Mouse (Mus musculus) CH12.LX (cell line): ENCODE data around the gene Arf5. TPM values are rescaled to one million over a fixed set of nuclear protein-coding genes. Genes with fewer than 3 reads are reported as not detected.
A peak's percentile ranks its signal among the peaks of the same experiment; 100 is the strongest.

Experiments
- DNase-seq: peaks from one replicate; pipeline ENCODE4 v3.0.0-alpha.2; 2013; ENCODE audit errors: extremely low read depth
- H3K27ac ChIP-seq: 2 replicates; pipeline ENCODE4 v1.5.1; 2012; ENCODE audit warnings: low read depth, mild to moderate bottlenecking, control low read depth, moderate library complexity; ENCODE audit not compliant: insufficient read depth
- H3K27me3 ChIP-seq: replicated peaks from 2 replicates; pipeline ENCODE3; 2012; ENCODE audit warnings: inconsistent platforms
- H3K36me3 ChIP-seq, 2 experiments: replicated peaks in 1 of 2; 2 replicates each; pipeline versions ENCODE3 to v1.6.1; 2012; ENCODE audit warnings: inconsistent platforms in 1 of 2, low read length in 1 of 2, mild to moderate bottlenecking in 1 of 2, mixed read lengths in 1 of 2, moderate library complexity in 1 of 2; ENCODE audit not compliant: control insufficient read depth in 1 of 2, insufficient read depth in 1 of 2
- H3K4me1 ChIP-seq, 2 experiments: 2 replicates each; pipeline ENCODE4 v1.6.1; 2012; ENCODE audit warnings: inconsistent platforms in 1 of 2, moderate library complexity in 1 of 2; ENCODE audit not compliant: insufficient read depth in 2 of 2, control insufficient read depth in 1 of 2
- H3K4me2 ChIP-seq: 2 replicates; pipeline ENCODE4 v1.6.1; 2012; ENCODE audit warnings: low read depth, mild to moderate bottlenecking, control low read depth; ENCODE audit not compliant: poor library complexity, insufficient read depth, severe bottlenecking
- H3K4me3 ChIP-seq, 3 experiments: fragments of 150-350 bp in 1 of 3; sonication (generic) in 1 of 3; replicated peaks in 1 of 3; 2 replicates each; pipeline versions ENCODE3 to v1.5.1; 2011 to 2012; ENCODE audit warnings: low read depth in 2 of 3, low read length in 2 of 3, mild to moderate bottlenecking in 2 of 3, moderate library complexity in 2 of 3, control low read depth in 1 of 3, improper control_type of control experiment in 1 of 3, inconsistent platforms in 1 of 3, mixed read lengths in 1 of 3; ENCODE audit not compliant: poor library complexity in 1 of 3
- H3K79me2 ChIP-seq: replicated peaks from 2 replicates; pipeline ENCODE4 v1.6.1; 2012; ENCODE audit warnings: mild to moderate bottlenecking, moderate library complexity; ENCODE audit not compliant: control insufficient read depth, poor library complexity, insufficient read depth, severe bottlenecking; ENCODE audit errors: extremely low read depth
- H3K9ac ChIP-seq: 2 replicates; pipeline ENCODE4 v1.6.1; 2012; ENCODE audit warnings: low read depth, mild to moderate bottlenecking, control low read depth, moderate library complexity; ENCODE audit not compliant: insufficient read depth
- H3K9me3 ChIP-seq: replicated peaks from 2 replicates; pipeline ENCODE3; 2012; ENCODE audit warnings: low read length, inconsistent platforms, mixed read lengths
- CTCF ChIP-seq, 2 experiments: IDR thresholded peaks in 1 of 2; conservative IDR thresholded peaks in 1 of 2; 2 replicates each; pipeline ENCODE4 v1.5.1; 2011 to 2012; ENCODE audit warnings: low read depth in 2 of 2, low read length in 2 of 2, improper control_type of control experiment in 1 of 2, inconsistent platforms in 1 of 2, mild to moderate bottlenecking in 1 of 2, moderate library complexity in 1 of 2
- E2F4 ChIP-seq: IDR thresholded peaks from 2 replicates; pipeline ENCODE4 v1.6.1; 2011; ENCODE audit warnings: low read depth, low read length, improper control_type of control experiment; ENCODE audit not compliant: insufficient replicate concordance
- ELF1 ChIP-seq: IDR thresholded peaks from 2 replicates; pipeline ENCODE4 v1.6.1; 2014; ENCODE audit warnings: low read depth, mild to moderate bottlenecking, inconsistent platforms, low read length, improper control_type of control experiment
- ETS1 ChIP-seq: conservative IDR thresholded peaks from 2 replicates; pipeline ENCODE4 v1.6.1; 2012; ENCODE audit warnings: low read depth, mild to moderate bottlenecking, inconsistent platforms, low read length, improper control_type of control experiment, moderate library complexity
- KAT2A ChIP-seq: IDR thresholded peaks from 2 replicates; pipeline ENCODE4 v1.6.1; 2012; ENCODE audit warnings: low read length, improper control_type of control experiment, inconsistent platforms; ENCODE audit not compliant: insufficient replicate concordance
- MAFK ChIP-seq: IDR thresholded peaks from 2 replicates; pipeline ENCODE4 v1.6.1; 2011; ENCODE audit warnings: low read length, improper control_type of control experiment; ENCODE audit not compliant: insufficient replicate concordance
- MAX ChIP-seq: IDR thresholded peaks from 2 replicates; pipeline ENCODE4 v1.6.1; 2011; ENCODE audit warnings: low read length, improper control_type of control experiment
- MAZ ChIP-seq: IDR thresholded peaks from 2 replicates; pipeline ENCODE4 v1.6.1; 2012; ENCODE audit warnings: low read depth, mild to moderate bottlenecking, inconsistent platforms, low read length, improper control_type of control experiment, moderate library complexity
- MXI1 ChIP-seq: IDR thresholded peaks from 2 replicates; pipeline ENCODE4 v1.6.1; 2011; ENCODE audit warnings: mild to moderate bottlenecking, low read depth, low read length, improper control_type of control experiment
- MYC ChIP-seq: IDR thresholded peaks from 2 replicates; pipeline ENCODE4 v1.6.1; 2011; ENCODE audit warnings: low read depth, mild to moderate bottlenecking, improper control_type of control experiment, low read length
- POLR2A ChIP-seq: IDR thresholded peaks from 2 replicates; pipeline ENCODE4 v1.6.1; 2011; ENCODE audit warnings: low read depth, mild to moderate bottlenecking, improper control_type of control experiment, low read length
- RAD21 ChIP-seq: IDR thresholded peaks from 2 replicates; pipeline ENCODE4 v1.6.1; 2011; ENCODE audit warnings: low read depth, mild to moderate bottlenecking, low read length, improper control_type of control experiment, moderate library complexity
- SIN3A ChIP-seq: IDR thresholded peaks from 2 replicates; pipeline ENCODE4 v1.6.1; 2012; ENCODE audit warnings: low read length, improper control_type of control experiment, inconsistent platforms
- SMC3 ChIP-seq: IDR thresholded peaks from 2 replicates; pipeline ENCODE4 v1.6.1; 2011; ENCODE audit warnings: low read depth, low read length, improper control_type of control experiment
- TBP ChIP-seq: conservative IDR thresholded peaks from 2 replicates; pipeline ENCODE4 v1.6.1; 2011; ENCODE audit warnings: low read depth, low read length, improper control_type of control experiment
- USF2 ChIP-seq: conservative IDR thresholded peaks from 2 replicates; pipeline ENCODE4 v1.6.1; 2011; ENCODE audit warnings: low read depth, low read length, improper control_type of control experiment
- ZC3H11A ChIP-seq: IDR thresholded peaks from 2 replicates; pipeline ENCODE4 v1.6.1; 2012; ENCODE audit warnings: low read depth, mild to moderate bottlenecking, inconsistent platforms, low read length, improper control_type of control experiment
- ZKSCAN1 ChIP-seq: IDR thresholded peaks from 2 replicates; pipeline ENCODE4 v1.6.1; 2012; ENCODE audit warnings: low read depth, inconsistent platforms, low read length, improper control_type of control experiment, borderline replicate concordance
- ZMIZ1 ChIP-seq: IDR thresholded peaks from 2 replicates; pipeline ENCODE4 v1.6.1; 2012; ENCODE audit warnings: low read depth, mild to moderate bottlenecking, inconsistent platforms, low read length, improper control_type of control experiment
- dilution Hi-C: fragments of 300-500 bp; cut with MboI; formaldehyde crosslinking; loops from 2 replicates; pipeline ENCODE4 v1.14.3; 2020; ENCODE audit warnings: low sequenced_read_pairs; ENCODE audit not compliant: extremely low pct_unique_long_range_greater_than_20kb, extremely low pct_ligation_motif_present
- in situ Hi-C: fragments of 300-500 bp; cut with MboI; formaldehyde crosslinking; loops from 3 replicates; pipeline ENCODE4 v1.14.3; 2019; ENCODE audit warnings: low sequenced_read_pairs, low pct_ligation_motif_present, low pct_unique_long_range_greater_than_20kb, mixed read lengths
- polyA plus RNA-seq: library from polyadenylated mRNA; unstranded; fragments of >175 nt; gene quantifications from 2 replicates; pipeline ENCODE4 v1.2.1, GENCODE M21; 2012; ENCODE audit warnings: low read depth; ENCODE audit not compliant: insufficient read length
- total RNA-seq, 2 experiments: library from RNA; depleted of rRNA; stranded (reverse); fragments of 300-350 nt in 1 of 2; fragments of >200 nt in 1 of 2; gene quantifications; 2 replicates each; pipeline ENCODE4 v1.2.3; 2012 to 2014

The Arf5 gene
- total and polyA plus RNA-seq, 3 experiments: 67.3 to 101 (median 99.7) TPM

- Histone ChIP-seq H3K4me2 (no peak overlapping the region), H3K4me1 (peaks cover 0 to 14% of the 10 kb centered on the region in 2 experiments; a peak in 1 of 4 replicates), H3K79me2 (no peaks in the 10 kb centered on the region), H3K4me3 (no peak overlapping the region), H3K27ac (no peak overlapping the region), H3K9ac (no peak overlapping the region), H3K9me3 (peaks cover 5% of the 10 kb centered on the region), H3K36me3 (no peaks in the 10 kb centered on the region), H3K27me3 (no peaks in the 10 kb centered on the region)
- in situ Hi-C loops (loop anchor here (10.0 to 25.0 kb wide), 2 partner anchors 254 to 736 kb away; no protein-coding TSS in a partner anchor), dilution Hi-C loops (no loop called here)
- TF ChIP-seq MYC: no peak
- TF ChIP-seq E2F4: no peak
- TF ChIP-seq SIN3A: no peak
- no peak for TF ChIP-seq TBP
- no peak for TF ChIP-seq MAX
- TF ChIP-seq ZKSCAN1: no peak
- no peak for TF ChIP-seq ELF1
- TF ChIP-seq SMC3: no peak
- TF ChIP-seq USF2: no peak
- no peak for TF ChIP-seq ETS1
- TF ChIP-seq MXI1: no peak
- TF ChIP-seq ZC3H11A: no peak
- no peak for DNase-seq
Measured at GRCm38 (mm10) chr6:28398726-28399125, 24.6 kb upstream of the Arf5 start.

- no peaks in the 10 kb centered on the region for H3K79me2 ChIP-seq
- peaks cover 0 to 14% of the 10 kb centered on the region in 2 experiments; a peak in 1 of 4 replicates for H3K4me1 ChIP-seq
- dilution Hi-C loops: no loop called here
- no peak overlapping the region for H3K27ac ChIP-seq
- H3K9ac ChIP-seq: no peak overlapping the region
- peaks cover 12% of the 10 kb centered on the region for H3K9me3 ChIP-seq
- H3K4me2 ChIP-seq: no peak overlapping the region
- peak; percentile 21 for TF ChIP-seq RAD21
- TF ChIP-seq CTCF (conservative IDR thresholded peaks at IDR 0.05 in 1 of 2, IDR thresholded peaks at IDR 0.05 in 1 of 2; ENCODE audit: low read depth in 2 of 2, low read length in 2 of 2): peak in 1 of 2 experiments; percentile 26; a peak in 3 of 4 replicates
- TF ChIP-seq USF2: no peak
- no peak for DNase-seq
- H3K36me3 ChIP-seq: no peaks in the 10 kb centered on the region
- in situ Hi-C loops: loop anchor here (10.0 to 25.0 kb wide), 3 partner anchors 255 to 737 kb away; no protein-coding TSS in a partner anchor
- no peaks in the 10 kb centered on the region for H3K27me3 ChIP-seq
- no peak overlapping the region for H3K4me3 ChIP-seq
Measured at GRCm38 (mm10) chr6:28399791-28400190, 23.6 kb upstream of the Arf5 start.

GRCm38 (mm10) chr6:28410053-28410452 lies 13.3 kb upstream of the Arf5 start:
- Histone ChIP-seq H3K4me1 (no peaks in the 10 kb centered on the region), H3K9me3 (no peaks in the 10 kb centered on the region), H3K4me2 (no peak overlapping the region), H3K27ac (no peak overlapping the region), H3K36me3 (peaks cover 0 to 8% of the 10 kb centered on the region in 2 experiments), H3K27me3 (no peaks in the 10 kb centered on the region), H3K79me2 (no peaks in the 10 kb centered on the region), H3K9ac (no peak overlapping the region), H3K4me3 (no peak overlapping the region)
- TF ChIP-seq POLR2A: no peak
- TF ChIP-seq E2F4: no peak
- no peak for TF ChIP-seq KAT2A
- TF ChIP-seq ZMIZ1: no peak
- no peak for TF ChIP-seq MAFK
- no peak for TF ChIP-seq MAZ
- no peak for DNase-seq
- in situ Hi-C loops: loop anchor here (25.0 kb wide), 1 partner anchor 602 kb away; no protein-coding TSS in a partner anchor
- dilution Hi-C loops: no loop called here
